Mouse (Mus musculus) heart, adult 8-10 months (tissue): ENCODE measurements around the gene Zfp352. TPM values are rescaled to one million over a fixed set of nuclear protein-coding genes. Genes with fewer than 3 reads are reported as not detected.
"Not testable (repeated sequence)": the region's sequence is repeated elsewhere in the genome, so short reads cannot be mapped to it uniquely, and the experiment has no call there.

Experiments
- DNase-seq: peaks from one replicate; pipeline ENCODE4 v3.0.0; 2022; ENCODE audit warnings: low spot score
- total RNA-seq, 4 experiments: library from RNA; stranded (reverse); gene quantifications; 2 replicates each; pipeline ENCODE4 v1.2.4; 2022

Gene Zfp352
- not detected for total RNA-seq

DNA sequence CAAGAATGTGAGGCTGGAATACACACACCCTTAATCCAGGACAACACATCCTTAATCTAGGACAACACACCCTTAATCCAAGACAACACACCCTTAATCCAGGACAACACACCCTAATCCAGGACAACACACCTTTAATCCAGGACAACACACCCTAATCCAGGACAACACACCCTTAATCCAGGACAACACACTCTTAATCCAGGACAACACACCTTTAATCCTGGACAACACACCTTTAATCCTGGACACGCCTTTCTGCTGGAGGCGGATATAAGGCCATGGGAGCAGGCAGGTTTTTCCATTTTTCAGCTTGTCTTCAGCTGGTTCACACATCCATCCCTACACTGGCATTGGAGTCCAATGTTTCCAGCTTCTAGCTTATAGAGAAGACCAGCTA is at the start of gene Zfp352:
Zfp352 (plus strand) TSS at position 301 of the 400 bp plus-strand sequence.
- no peak for DNase-seq

GRCm38 (mm10) chr4:90170890-90171483 is 47.6 kb upstream of the Zfp352 start:
- DNase-seq = no peak

DNA sequence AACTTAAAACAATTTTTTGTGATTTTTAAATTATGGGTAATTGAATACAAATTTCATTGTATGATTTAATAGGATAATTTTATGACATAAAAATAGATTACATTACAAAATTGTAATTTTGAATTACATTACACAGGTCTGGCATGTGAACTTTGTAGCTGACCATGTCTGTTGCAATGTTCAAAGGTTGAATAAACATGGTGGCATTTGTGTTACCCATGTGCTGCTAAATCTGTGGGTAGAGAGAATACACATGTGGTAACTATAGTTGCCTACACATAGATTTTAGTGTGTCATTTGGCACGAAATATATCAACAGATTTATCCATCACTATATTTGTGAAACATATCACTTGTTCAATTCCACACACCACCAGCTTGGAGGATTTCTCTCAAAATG is 44.6 kb upstream of the Zfp352 start:
- no peak for DNase-seq

- DNase-seq = no peak
Observed at GRCm38 (mm10) chr4:90203421-90203820, 15.2 kb upstream of the Zfp352 start.

DNA sequence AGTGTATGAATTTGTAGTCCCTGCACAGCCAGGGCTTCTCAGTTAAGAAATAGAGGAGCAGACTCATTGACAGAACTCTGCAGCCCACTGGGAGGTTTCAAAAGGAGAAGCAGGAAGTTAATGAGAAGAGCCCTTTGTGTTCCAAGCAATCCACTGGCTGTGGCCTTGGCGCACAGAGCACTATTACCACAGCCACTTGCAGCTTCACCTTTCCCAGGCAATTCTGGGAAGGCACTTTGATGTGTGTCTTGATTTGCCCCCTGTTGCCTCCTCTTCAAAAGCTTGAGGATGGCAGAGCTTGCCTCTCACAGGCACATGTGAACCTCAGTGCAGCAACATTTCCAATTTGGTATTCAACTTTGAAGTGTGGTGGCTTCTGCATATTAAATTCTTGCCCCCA is 7.1 kb upstream of the Zfp352 start:
- DNase-seq = no peak

DNA sequence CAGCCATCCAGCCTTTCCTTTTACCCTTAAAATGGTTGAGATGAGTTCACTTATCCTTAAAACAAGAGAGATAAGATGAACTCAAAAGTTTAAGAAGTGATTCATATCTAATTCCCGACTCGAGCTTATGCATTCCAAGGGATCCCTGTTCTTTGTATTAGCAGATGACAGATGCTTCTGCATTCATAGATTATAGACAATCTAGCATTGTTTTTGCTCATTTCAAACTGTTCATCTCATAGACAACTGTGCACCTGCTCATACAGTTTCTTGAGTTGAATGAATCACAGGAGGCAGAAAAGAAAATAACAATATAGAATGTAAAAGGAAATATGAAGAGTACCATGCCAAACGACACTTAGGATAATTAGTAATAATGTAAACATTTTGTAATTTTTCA is 6.5 kb upstream of the Zfp352 start:
- DNase-seq = no peak

DNA sequence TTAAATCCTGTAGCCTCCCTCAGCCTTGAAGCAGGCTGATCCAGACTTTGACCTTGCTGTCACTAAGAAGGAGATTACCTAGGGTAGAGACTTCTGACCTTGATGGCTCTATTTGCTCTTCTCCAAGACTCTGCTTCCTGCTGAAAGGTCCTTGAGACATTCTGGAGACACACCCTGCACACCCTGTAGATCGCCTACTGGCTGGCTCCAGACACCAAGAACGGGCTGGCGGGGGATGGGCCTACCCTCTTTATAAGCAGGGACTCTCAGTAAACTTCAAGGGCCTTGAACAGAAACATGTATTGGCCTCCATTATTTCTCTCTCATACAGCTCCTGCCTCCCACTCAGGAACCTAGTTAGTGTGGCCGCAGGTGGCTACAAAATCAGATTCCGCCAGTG is 17.0 kb downstream of the Zfp352 start:
- not testable (repeated sequence) for DNase-seq

DNA sequence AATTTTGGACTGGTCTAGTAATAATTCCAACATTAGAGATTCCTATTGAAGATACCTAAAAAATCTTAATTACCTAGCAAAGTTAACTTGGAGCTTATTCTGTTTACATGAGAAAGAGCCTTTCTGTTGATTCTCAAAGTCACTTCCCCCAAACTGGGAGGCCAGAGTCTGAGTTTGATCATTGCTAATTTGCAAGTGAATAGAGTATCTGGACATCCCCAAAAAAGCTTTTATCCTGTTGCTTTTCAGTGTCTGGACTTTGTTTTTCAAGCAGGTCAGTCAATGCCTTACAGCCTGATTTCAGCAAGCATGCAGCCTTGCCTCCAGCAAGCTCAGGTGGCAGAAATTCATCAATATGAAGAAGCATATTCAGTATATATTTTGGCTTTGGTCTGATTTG is 51.2 kb downstream of the Zfp352 start:
- no peak for DNase-seq
